ENCODE assay signal across 31 mouse cellular contexts in genomic region chr10:17010047-17010446, GRCm38 (mm10).
DNase-seq lines count a peak whose midpoint lies in the region; ATAC-seq and TF ChIP-seq lines count a peak whose summit lies in the region.
"Had no signal": no experiment of that assay in that cellular context is flagged by ENCODE, and none has a peak within 500 bp of the region (broad histone marks: within the 10 kb centered on the region; RNA-seq: fewer than 3 reads in every experiment).

No protein-coding gene starts in this region.

- H3K4me1 ChIP-seq in kidney, embryonic 15.5 days: no peaks in the 10 kb centered on the region
- peaks cover 9% of the 10 kb centered on the region for H3K4me1 ChIP-seq in embryonic fibroblast, embryonic 13.5 days (ENCODE audit: control insufficient read depth, insufficient read depth, low read length)
- H3K4me1 ChIP-seq: embryonic facial prominence, embryonic 13.5 days; heart, embryonic 12.5 days; hindbrain, embryonic 13.5 days; limb, embryonic 13.5 days; midbrain, embryonic 12.5 days; neural tube, embryonic 13.5 days; stomach, embryonic 15.5 days had no signal

- no peak for TF ChIP-seq CTCF in embryonic fibroblast, embryonic 13.5 days (IDR thresholded peaks at IDR 0.05; ENCODE audit: borderline replicate concordance, insufficient read depth, low read length)

- ATAC-seq in kidney, embryonic 15.5 days (replicated peaks; ENCODE audit: low FRiP score): no peak
- ATAC-seq: forebrain, embryonic 16.5 days had no signal

- H3K36me3 ChIP-seq in kidney, embryonic 15.5 days: no peaks in the 10 kb centered on the region
- H3K36me3 ChIP-seq: embryonic facial prominence, embryonic 13.5 days; G1E; heart, embryonic 12.5 days; hindbrain, embryonic 13.5 days; limb, embryonic 13.5 days; midbrain, embryonic 12.5 days; neural tube, embryonic 13.5 days; stomach, embryonic 15.5 days had no signal

- no peak overlapping the region for H3K9ac ChIP-seq in kidney, embryonic 15.5 days
- H3K9ac ChIP-seq: embryonic facial prominence, embryonic 13.5 days; heart, embryonic 12.5 days; hindbrain, embryonic 13.5 days; limb, embryonic 13.5 days; liver, embryonic 14.5 days; midbrain, embryonic 12.5 days; neural tube, embryonic 13.5 days; stomach, embryonic 15.5 days had no signal

- H3K9me3 ChIP-seq in kidney, embryonic 15.5 days (replicated peaks): no peaks in the 10 kb centered on the region
- H3K9me3 ChIP-seq: embryonic facial prominence, embryonic 13.5 days; G1E; heart, embryonic 12.5 days; hindbrain, embryonic 13.5 days; limb, embryonic 13.5 days; megakaryocyte, embryonic 14.5 days; midbrain, embryonic 12.5 days; neural tube, embryonic 13.5 days; stomach, embryonic 15.5 days had no signal

- TF ChIP-seq POLR2A in embryonic fibroblast, embryonic 13.5 days (IDR thresholded peaks at IDR 0.05; ENCODE audit: low read depth, low read length): no peak

- no peak overlapping the region for H3K27ac ChIP-seq in kidney, embryonic 15.5 days
- H3K27ac ChIP-seq in embryonic fibroblast, embryonic 13.5 days (ENCODE audit: insufficient read depth, low read length): peak overlapping the region; percentile 2; the same call in 1 of the 2 replicates
- H3K27ac ChIP-seq: embryonic facial prominence, embryonic 13.5 days; gastrocnemius, adult 2 months; heart, adult 2 months; hindbrain, embryonic 13.5 days; limb, embryonic 13.5 days; liver, embryonic 14.5 days; midbrain, embryonic 12.5 days; neural tube, embryonic 13.5 days; stomach, embryonic 15.5 days had no signal

- H3K4me2 ChIP-seq in kidney, embryonic 15.5 days: no peak overlapping the region
- H3K4me2 ChIP-seq: embryonic facial prominence, embryonic 13.5 days; heart, embryonic 12.5 days; hindbrain, embryonic 13.5 days; limb, embryonic 13.5 days; midbrain, embryonic 12.5 days; neural tube, embryonic 13.5 days; stomach, embryonic 15.5 days had no signal

- 81% methylated on average over 3 of the region's 3 CpGs for WGBS in kidney, embryonic 15.5 days

- no peaks in the 10 kb centered on the region for H3K27me3 ChIP-seq in kidney, embryonic 15.5 days
- H3K27me3 ChIP-seq: embryonic facial prominence, embryonic 13.5 days; heart, embryonic 12.5 days; hindbrain, embryonic 13.5 days; limb, embryonic 13.5 days; megakaryocyte, embryonic 14.5 days; midbrain, embryonic 12.5 days; neural tube, embryonic 13.5 days; stomach, embryonic 15.5 days had no signal

- H3K4me3 ChIP-seq in kidney, embryonic 15.5 days (replicated peaks): no peak overlapping the region
- no peak overlapping the region for H3K4me3 ChIP-seq in embryonic fibroblast, embryonic 13.5 days (ENCODE audit: insufficient read depth, low read length)
- H3K4me3 ChIP-seq: embryonic facial prominence, embryonic 13.5 days; erythroblast, embryonic 14.5 days; gastrocnemius, adult 2 months; heart, adult 2 months; heart, embryonic 12.5 days; hindbrain, embryonic 13.5 days; limb, embryonic 13.5 days; megakaryocyte, embryonic 14.5 days; midbrain, embryonic 12.5 days; neural tube, embryonic 13.5 days; stomach, embryonic 15.5 days had no signal

- DNase-seq in kidney, adult 9 months: peak; percentile 12
- peak; percentile 25 for DNase-seq in ovary, adult 18-20 months (ENCODE audit: low spot score)
- DNase-seq in ovary, postnatal 14 days (ENCODE audit: low spot score): no peak
- DNase-seq in cerebellum, adult 11 months: no peak
- no peak for DNase-seq in yolk sac, embryonic 10.5 days (ENCODE audit: low spot score)
- DNase-seq: adrenal gland, postnatal 25 days; cerebellum, adult 18-20 months; cerebellum, postnatal 10 days; gastrocnemius, adult 2 months; heart, adult 2 months; heart, postnatal 4 days; kidney, adult 8-10 months; kidney, postnatal 4 days; lung, postnatal 36 days; retina, postnatal 1 day; right cerebral cortex, postnatal 14 days; thymus, postnatal 14 days had no signal

Comparison
In these comparisons a context has a peak if more than half of its experiments do, and no peak if none do; other contexts are left out.
1. DNase-seq: peak in kidney, adult 9 months (single experiment) and ovary, adult 18-20 months (single experiment); none in ovary, postnatal 14 days (single experiment), cerebellum, adult 11 months (single experiment) and yolk sac, embryonic 10.5 days (single experiment).